ENCODE assay signal across 9 mouse cellular contexts in the genomic region with DNA sequence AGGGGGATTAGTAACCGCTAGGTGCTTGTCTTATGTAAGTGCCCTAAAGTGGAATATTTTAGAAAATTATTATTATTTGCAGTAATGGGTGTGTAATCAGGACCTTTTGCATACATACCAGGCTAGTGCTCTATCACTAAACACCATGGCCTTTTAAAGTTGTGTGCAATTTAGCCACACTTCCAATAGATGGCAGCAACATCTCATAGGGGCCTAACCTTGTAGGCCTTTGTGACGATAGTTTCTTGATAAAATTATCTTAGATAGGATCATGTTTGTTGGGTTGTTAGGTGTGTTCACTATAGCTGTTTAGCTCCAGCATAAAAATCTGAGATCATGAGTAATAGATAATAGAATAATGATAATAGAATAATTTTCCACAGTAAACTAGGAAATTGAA. TPM values are rescaled to one million over a fixed set of nuclear protein-coding genes. Genes with fewer than 3 reads are reported as not detected.
DNase-seq lines count a peak whose midpoint lies in the region; ATAC-seq and TF ChIP-seq lines count a peak whose summit lies in the region.
"Had no signal": no experiment of that assay in that cellular context is flagged by ENCODE, and none has a peak within 500 bp of the region (broad histone marks: within the 10 kb centered on the region; RNA-seq: fewer than 3 reads in every experiment).

No protein-coding gene starts in this region.

- 34% methylated on average over 2 of the region's 2 CpGs for WGBS in kidney, embryonic 15.5 days
- WGBS in intestine, embryonic 15.5 days, result 28% methylated on average over 2 of the region's 2 CpGs

- no peak for TF ChIP-seq POLR2A in CH12.LX (IDR thresholded peaks at IDR 0.05; ENCODE audit: low read depth, low read length)

- no peak overlapping the region for H3K9ac ChIP-seq in kidney, embryonic 15.5 days
- H3K9ac ChIP-seq in CH12.LX (ENCODE audit: insufficient read depth, low read depth), result no peak overlapping the region
- no peak overlapping the region for H3K9ac ChIP-seq in intestine, embryonic 15.5 days

- no peak overlapping the region for H3K4me3 ChIP-seq in kidney, embryonic 15.5 days (replicated peaks)
- H3K4me3 ChIP-seq in CH12.LX (replicated peaks in 1 of 3; ENCODE audit: low read depth in 2 of 3, low read length in 2 of 3, poor library complexity in 1 of 3), result no peak overlapping the region
- H3K4me3 ChIP-seq in intestine, embryonic 15.5 days (replicated peaks), result no peak overlapping the region

- TF ChIP-seq RAD21 in CH12.LX (IDR thresholded peaks at IDR 0.05; ENCODE audit: low read depth, low read length), result peak; percentile 89

- no peak for ATAC-seq in kidney, embryonic 15.5 days (replicated peaks; ENCODE audit: low FRiP score)
- peak; percentile 45; the same call in 1 of the 2 replicates for ATAC-seq in intestine, embryonic 15.5 days

- H3K4me2 ChIP-seq in kidney, embryonic 15.5 days, result no peak overlapping the region
- H3K4me2 ChIP-seq in CH12.LX (ENCODE audit: insufficient read depth, low read depth, poor library complexity, severe bottlenecking), result no peak overlapping the region
- no peak overlapping the region for H3K4me2 ChIP-seq in intestine, embryonic 15.5 days (replicated peaks)

- in situ Hi-C loops in CH12.LX (cut with MboI; ENCODE audit: low pct_ligation_motif_present, low pct_unique_long_range_greater_than_20kb, low sequenced_read_pairs), result loop anchor here (10.0 kb wide), 2 partner anchors 301 to 361 kb away; no protein-coding TSS in a partner anchor

- H3K36me3 ChIP-seq in kidney, embryonic 15.5 days, result no peaks in the 10 kb centered on the region
- H3K36me3 ChIP-seq in CH12.LX (replicated peaks in 1 of 2; ENCODE audit: control insufficient read depth in 1 of 2, insufficient read depth in 1 of 2, low read length in 1 of 2), result no peaks in the 10 kb centered on the region
- H3K36me3 ChIP-seq in intestine, embryonic 15.5 days, result no peaks in the 10 kb centered on the region

- dilution Hi-C loops in CH12.LX (cut with MboI; ENCODE audit: extremely low pct_ligation_motif_present, extremely low pct_unique_long_range_greater_than_20kb, low sequenced_read_pairs), result no loop called here

- H3K9me3 ChIP-seq in kidney, embryonic 15.5 days (replicated peaks), result no peaks in the 10 kb centered on the region
- H3K9me3 ChIP-seq in CH12.LX (replicated peaks; ENCODE audit: low read length), result no peaks in the 10 kb centered on the region
- H3K9me3 ChIP-seq in intestine, embryonic 15.5 days, result no peaks in the 10 kb centered on the region

- no peak overlapping the region for H3K27ac ChIP-seq in kidney, embryonic 15.5 days
- no peak overlapping the region for H3K27ac ChIP-seq in CH12.LX (ENCODE audit: insufficient read depth, low read depth)
- no peak overlapping the region for H3K27ac ChIP-seq in intestine, embryonic 15.5 days

- TF ChIP-seq CTCF in CH12.LX (conservative IDR thresholded peaks at IDR 0.05 in 1 of 2, IDR thresholded peaks at IDR 0.05 in 1 of 2; ENCODE audit: low read depth in 2 of 2, low read length in 2 of 2), result peak; percentile 57 to 82; a peak in 3 of 4 replicates

- peak; percentile 2 to 10 for DNase-seq in kidney, adult 8-10 months
- DNase-seq in CH12.LX (ENCODE audit: extremely low read depth) (peak; percentile 61), R1 (ENCODE audit: low read depth, low spot score) (peak; percentile 54)
- DNase-seq in retina, embryonic 14.5 days (ENCODE audit: low spot score), result peak; percentile 58
- DNase-seq in cerebellum, adult 9-11 months, result no peak

- no peaks in the 10 kb centered on the region for H3K79me2 ChIP-seq in CH12.LX (replicated peaks; ENCODE audit: control insufficient read depth, extremely low read depth, insufficient read depth, poor library complexity, severe bottlenecking)

- no peaks in the 10 kb centered on the region for H3K27me3 ChIP-seq in kidney, embryonic 15.5 days
- H3K27me3 ChIP-seq in CH12.LX (replicated peaks), result no peaks in the 10 kb centered on the region
- H3K27me3 ChIP-seq in intestine, embryonic 15.5 days (replicated peaks), result no peaks in the 10 kb centered on the region

- no peak for TF ChIP-seq EP300 in CH12.LX (IDR thresholded peaks at IDR 0.05; ENCODE audit: low read length)

- no peaks in the 10 kb centered on the region for H3K4me1 ChIP-seq in kidney, embryonic 15.5 days
- H3K4me1 ChIP-seq in CH12.LX (ENCODE audit: control insufficient read depth in 1 of 2, insufficient read depth in 2 of 2), result no peaks in the 10 kb centered on the region
- H3K4me1 ChIP-seq in intestine, embryonic 15.5 days (replicated peaks), result no peaks in the 10 kb centered on the region

TF ChIP-seq in CH12.LX, 34 proteins besides CTCF, POLR2A, EP300 and RAD21:
- TF ChIP-seq HCFC1 (IDR thresholded peaks at IDR 0.05; ENCODE audit: low read depth, low read length) (no peak), SMC3 (IDR thresholded peaks at IDR 0.05; ENCODE audit: low read depth, low read length) (peak; percentile 61)

RNA-seq across cellular contexts. Expression of gene Olfr76, which starts 11.3 kb away (rescaled TPM):
- polyA plus RNA-seq in kidney, embryonic 15.5 days (2015; fragmentation: Nextera tagmentation; extraction: Ambion mirVana), result not detected in 2 replicates
- not detected in 2 replicates for total RNA-seq in CH12.LX (2012; rRNA removed)
- not detected in 2 replicates for total RNA-seq in CH12.LX (2014; rRNA removed)
- not detected in 2 replicates for polyA plus RNA-seq in CH12.LX (2012; ENCODE audit: insufficient read length, low read depth)
- polyA plus RNA-seq in intestine, embryonic 15.5 days (2015; fragmentation: Nextera tagmentation; extraction: Ambion mirVana), result not detected in 2 replicates
- total RNA-seq: layer of hippocampus, adult 8-10 months had no signal
- polyA plus RNA-seq: cerebellum, adult 2 months had no signal

RNA-seq across cellular contexts. Expression of gene Olfr1428, which starts 18.6 kb away (rescaled TPM):
- polyA plus RNA-seq in kidney, embryonic 15.5 days (2015; fragmentation: Nextera tagmentation; extraction: Ambion mirVana), result not detected in 2 replicates
- not detected in 2 replicates for total RNA-seq in CH12.LX (2012; rRNA removed)
- total RNA-seq in CH12.LX (2014; rRNA removed), result not detected in 2 replicates
- polyA plus RNA-seq in CH12.LX (2012; ENCODE audit: insufficient read length, low read depth), result not detected in 2 replicates
- polyA plus RNA-seq in intestine, embryonic 15.5 days (2015; fragmentation: Nextera tagmentation; extraction: Ambion mirVana), result not detected in 2 replicates
- total RNA-seq: layer of hippocampus, adult 8-10 months had no signal
- polyA plus RNA-seq: cerebellum, adult 2 months had no signal

RNA-seq across cellular contexts. Expression of gene Olfr1427, which starts 31.2 kb away (rescaled TPM):
- not detected in 2 replicates for polyA plus RNA-seq in kidney, embryonic 15.5 days (2015; fragmentation: Nextera tagmentation; extraction: Ambion mirVana)
- total RNA-seq in CH12.LX (2012; rRNA removed) (not detected in 2 replicates), CH12.LX (2014; rRNA removed) (not detected in 2 replicates)
- not detected in 2 replicates for polyA plus RNA-seq in CH12.LX (2012; ENCODE audit: insufficient read length, low read depth)
- not detected in 2 replicates for polyA plus RNA-seq in intestine, embryonic 15.5 days (2015; fragmentation: Nextera tagmentation; extraction: Ambion mirVana)
- total RNA-seq: layer of hippocampus, adult 8-10 months had no signal
- polyA plus RNA-seq: cerebellum, adult 2 months had no signal

RNA-seq across cellular contexts. Expression of gene Olfr1555-ps1, which starts 35.6 kb away (rescaled TPM):
- polyA plus RNA-seq in kidney, embryonic 15.5 days (2015; fragmentation: Nextera tagmentation; extraction: Ambion mirVana), result not detected in 2 replicates
- not detected in 2 replicates for total RNA-seq in CH12.LX (2012; rRNA removed)
- not detected in 2 replicates for total RNA-seq in CH12.LX (2014; rRNA removed)
- polyA plus RNA-seq in CH12.LX (2012; ENCODE audit: insufficient read length, low read depth), result not detected in 2 replicates
- not detected in 2 replicates for polyA plus RNA-seq in intestine, embryonic 15.5 days (2015; fragmentation: Nextera tagmentation; extraction: Ambion mirVana)
- total RNA-seq: layer of hippocampus, adult 8-10 months had no signal
- polyA plus RNA-seq: cerebellum, adult 2 months had no signal

RNA-seq across cellular contexts. Expression of gene Olfr1426, which starts 42.5 kb away (rescaled TPM):
- polyA plus RNA-seq in kidney, embryonic 15.5 days (2015; fragmentation: Nextera tagmentation; extraction: Ambion mirVana), result not detected in 2 replicates
- total RNA-seq in CH12.LX (2012; rRNA removed) (not detected in 2 replicates), CH12.LX (2014; rRNA removed) (not detected in 2 replicates)
- not detected in 2 replicates for polyA plus RNA-seq in CH12.LX (2012; ENCODE audit: insufficient read length, low read depth)
- not detected in 2 replicates for polyA plus RNA-seq in intestine, embryonic 15.5 days (2015; fragmentation: Nextera tagmentation; extraction: Ambion mirVana)
- total RNA-seq: layer of hippocampus, adult 8-10 months had no signal
- polyA plus RNA-seq: cerebellum, adult 2 months had no signal
